Mouse (Mus musculus) thymus, postnatal 14 days (tissue): ENCODE data around the gene Heatr3.
A peak's percentile ranks its signal among the peaks of the same experiment; 100 is the strongest.
"Not testable (repeated sequence)": the region's sequence is repeated elsewhere in the genome, so short reads cannot be mapped to it uniquely, and the experiment has no call there.

Experiments
- DNase-seq: peaks from one replicate; pipeline ENCODE4 v3.0.0; 2021

Heatr3 gene

GRCm38 (mm10) chr8:88198551-88198944, 60.9 kb downstream of the Heatr3 start:
- no peak for DNase-seq

GRCm38 (mm10) chr8:88198945-88199571, 61.4 kb downstream of the Heatr3 start, which contains the start of gene Tent4b:
TSS of gene Tent4b (plus strand) at chr8:88199213.
- DNase-seq, result peak; percentile 94

- DNase-seq, result peak; percentile 59
Observed at GRCm38 (mm10) chr8:88199700-88200601, 62.3 kb downstream of the Heatr3 start.

GRCm38 (mm10) chr8:88200724-88201495, 63.3 kb downstream of the Heatr3 start:
- DNase-seq, result peak; percentile 26

GRCm38 (mm10) chr8:88201641-88202040, 64.0 kb downstream of the Heatr3 start:
- DNase-seq, result no peak

- DNase-seq, result no peak
Observed at GRCm38 (mm10) chr8:88206016-88206415, 68.4 kb downstream of the Heatr3 start.

- no peak for DNase-seq
Observed at GRCm38 (mm10) chr8:88207121-88207821, 69.6 kb downstream of the Heatr3 start.

- not testable (repeated sequence) for DNase-seq
Observed at GRCm38 (mm10) chr8:88209930-88210827, 72.5 kb downstream of the Heatr3 start.

- peak; percentile 31 for DNase-seq
Observed at GRCm38 (mm10) chr8:88221353-88221752, 83.7 kb downstream of the Heatr3 start.
